Mouse (Mus musculus) CD4-positive, CD25-positive, alpha-beta regulatory T cell, adult 2 months (primary cell): ENCODE data around the gene Ajap1.

Source experiments
- DNase-seq: peaks from one replicate; pipeline ENCODE4 v3.0.0-alpha.2; 2012; ENCODE audit warnings: low read depth, low spot score

Gene Ajap1

GRCm38 (mm10) chr4:153482459-153483338, at the start of gene Ajap1:
Gene Ajap1 (minus strand): TSS chr4:153482811.
- no peak for DNase-seq

GRCm38 (mm10) chr4:153530536-153530935, 47.9 kb upstream of the Ajap1 start:
- no peak for DNase-seq

- no peak for DNase-seq
These were observed 39.0 kb upstream of the Ajap1 start for GRCm38 (mm10) chr4:153521601-153522000.

GRCm38 (mm10) chr4:153519888-153520287, 37.3 kb upstream of the Ajap1 start:
- no peak for DNase-seq

GRCm38 (mm10) chr4:153519289-153519688, 36.7 kb upstream of the Ajap1 start:
- DNase-seq = no peak

- DNase-seq = no peak
These were observed 33.2 kb upstream of the Ajap1 start for GRCm38 (mm10) chr4:153515786-153516185.

- no peak for DNase-seq
These were observed 31.5 kb upstream of the Ajap1 start for GRCm38 (mm10) chr4:153514071-153514470.

GRCm38 (mm10) chr4:153511530-153511929, 28.9 kb upstream of the Ajap1 start:
- DNase-seq = no peak

GRCm38 (mm10) chr4:153501936-153502335, 19.3 kb upstream of the Ajap1 start:
- no peak for DNase-seq

GRCm38 (mm10) chr4:153492444-153492843, 9.8 kb upstream of the Ajap1 start:
- DNase-seq = no peak

- no peak for DNase-seq
These were observed 6.5 kb upstream of the Ajap1 start for GRCm38 (mm10) chr4:153489116-153489515.

GRCm38 (mm10) chr4:153485913-153486312, 3.3 kb upstream of the Ajap1 start:
- DNase-seq = no peak

- DNase-seq = no peak
These were observed 1.8 kb upstream of the Ajap1 start for GRCm38 (mm10) chr4:153484392-153484791.

- no peak for DNase-seq
These were observed 1.0 kb downstream of the Ajap1 start for GRCm38 (mm10) chr4:153481361-153482234.

GRCm38 (mm10) chr4:153480551-153481262, 1.9 kb downstream of the Ajap1 start:
- no peak for DNase-seq

- DNase-seq = no peak
These were observed 3.5 kb downstream of the Ajap1 start for GRCm38 (mm10) chr4:153479144-153479543.

- DNase-seq = no peak
These were observed 8.9 kb downstream of the Ajap1 start for GRCm38 (mm10) chr4:153473480-153474252.

GRCm38 (mm10) chr4:153469712-153470111, 12.9 kb downstream of the Ajap1 start:
- DNase-seq = no peak

- DNase-seq = no peak
These were observed 22.7 kb downstream of the Ajap1 start for GRCm38 (mm10) chr4:153459934-153460333.

GRCm38 (mm10) chr4:153459503-153459902, 23.1 kb downstream of the Ajap1 start:
- DNase-seq = no peak

GRCm38 (mm10) chr4:153458821-153459220, 23.8 kb downstream of the Ajap1 start:
- DNase-seq = no peak
